Mouse (Mus musculus): Measurements from ENCODE around the gene Cnn3. TPM values are rescaled to one million over a fixed set of nuclear protein-coding genes. Genes with fewer than 3 reads are reported as not detected.
A peak's percentile ranks its signal among the peaks of the same experiment; 100 is the strongest.

Gene Cnn3
- total RNA-seq, 2 experiments from 2014 or later, result 128 to 134 TPM

DNA sequence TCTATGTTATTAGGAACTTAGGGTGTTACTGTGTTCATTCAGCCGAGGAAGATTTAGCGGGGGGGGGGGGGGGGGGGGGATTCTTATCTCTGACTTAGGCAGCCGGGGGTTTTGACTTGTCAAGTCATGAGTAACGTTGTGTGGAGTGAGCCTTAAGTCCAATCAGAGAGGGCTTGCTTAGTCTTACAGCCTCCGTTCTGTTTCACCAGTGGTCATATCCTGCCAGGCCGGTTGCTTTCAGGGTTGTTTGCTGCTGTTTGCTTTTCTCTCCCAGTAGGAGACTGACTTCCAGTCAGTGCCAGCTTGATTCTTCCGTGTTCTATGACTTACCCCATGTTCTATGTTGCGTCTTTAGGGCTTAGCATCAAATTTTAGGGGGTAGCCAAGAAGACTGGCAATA, 20.2 kb downstream of the Cnn3 start:
- no peak for DNase-seq (ENCODE audit: low spot score in 2 of 2)

DNA sequence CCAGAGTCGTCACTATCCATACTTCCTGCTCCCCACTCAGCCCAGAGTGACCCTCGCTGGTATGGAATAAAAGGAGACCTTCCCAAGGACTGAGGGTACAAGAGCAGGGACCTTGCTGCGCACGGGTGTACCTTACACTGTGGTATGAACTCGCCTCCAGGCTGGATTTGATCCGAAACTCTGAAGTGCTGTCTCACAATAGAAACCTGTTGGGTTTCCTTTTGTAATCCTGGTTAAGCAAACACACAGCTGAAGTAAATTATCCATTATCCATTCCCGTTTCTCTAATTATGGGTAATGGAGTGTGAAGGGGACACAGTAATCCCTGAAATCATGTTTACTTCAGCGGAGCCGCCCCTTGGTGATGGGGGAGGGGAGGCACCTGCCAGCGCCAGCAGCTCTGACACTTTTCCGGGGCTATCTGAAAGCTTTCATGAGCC, 21.8 kb downstream of the Cnn3 start:
- DNase-seq (ENCODE audit: low spot score in 2 of 2), result no peak

DNA sequence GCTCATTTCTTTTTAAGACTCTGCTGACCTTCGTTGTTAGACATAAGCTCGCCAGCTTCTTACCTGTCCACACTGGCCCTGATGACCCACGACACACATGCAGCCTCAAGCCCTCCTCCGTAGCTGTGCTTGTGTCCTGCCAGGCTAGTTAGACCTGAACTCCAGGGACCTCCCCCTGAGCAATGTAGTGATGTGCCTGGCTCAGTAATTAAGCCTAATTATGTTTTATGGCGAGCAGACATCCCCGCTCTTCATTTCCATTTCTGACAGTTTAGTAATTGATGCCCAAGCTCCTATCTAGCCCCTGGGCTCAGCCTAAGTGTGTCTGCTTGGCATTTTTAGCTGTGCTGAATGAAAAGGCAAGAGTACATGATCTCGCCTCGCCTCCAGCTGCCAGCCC, 22.3 kb downstream of the Cnn3 start:
- DNase-seq (ENCODE audit: low spot score in 2 of 2), result no peak

DNA sequence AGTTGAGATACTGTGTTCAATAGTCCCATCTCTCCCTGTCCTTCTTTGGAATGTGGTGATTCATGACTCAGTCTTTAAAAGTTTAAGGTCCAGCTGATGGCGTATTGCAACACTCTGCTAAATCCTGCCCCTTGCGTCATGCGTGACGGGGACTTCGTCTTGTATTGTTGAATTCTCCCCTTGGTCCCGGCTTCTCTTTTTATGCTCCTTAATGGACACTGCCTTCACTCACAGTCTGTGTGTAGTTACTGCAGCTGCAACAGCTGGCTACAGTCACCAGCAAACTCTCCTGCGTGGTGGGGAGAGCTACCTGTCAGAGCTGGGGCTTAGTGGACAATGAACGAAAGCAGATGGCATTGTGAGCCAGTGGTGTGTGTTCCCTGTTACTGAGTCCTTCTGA, 23.2 kb downstream of the Cnn3 start:
- DNase-seq (ENCODE audit: low spot score in 2 of 2), result no peak

DNA sequence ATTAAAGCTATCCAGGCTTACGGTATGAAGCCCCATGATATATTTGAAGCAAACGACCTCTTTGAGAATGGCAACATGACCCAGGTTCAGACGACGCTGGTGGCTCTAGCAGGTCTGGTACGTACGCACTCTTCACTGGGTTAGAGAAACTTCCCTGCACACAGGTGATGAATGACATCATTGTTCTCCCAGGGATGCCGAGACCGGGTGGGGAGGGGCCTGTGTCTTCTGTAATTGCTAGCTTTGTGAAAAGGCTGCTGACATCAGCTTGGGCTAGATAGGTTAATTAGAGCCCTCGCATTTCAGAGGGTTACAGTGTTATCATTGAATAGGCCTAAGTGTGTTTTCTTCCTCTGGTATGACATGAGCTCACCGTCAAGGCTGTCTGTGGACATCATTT, 25.1 kb downstream of the Cnn3 start:
- no peak for DNase-seq (ENCODE audit: low spot score in 2 of 2)

DNA sequence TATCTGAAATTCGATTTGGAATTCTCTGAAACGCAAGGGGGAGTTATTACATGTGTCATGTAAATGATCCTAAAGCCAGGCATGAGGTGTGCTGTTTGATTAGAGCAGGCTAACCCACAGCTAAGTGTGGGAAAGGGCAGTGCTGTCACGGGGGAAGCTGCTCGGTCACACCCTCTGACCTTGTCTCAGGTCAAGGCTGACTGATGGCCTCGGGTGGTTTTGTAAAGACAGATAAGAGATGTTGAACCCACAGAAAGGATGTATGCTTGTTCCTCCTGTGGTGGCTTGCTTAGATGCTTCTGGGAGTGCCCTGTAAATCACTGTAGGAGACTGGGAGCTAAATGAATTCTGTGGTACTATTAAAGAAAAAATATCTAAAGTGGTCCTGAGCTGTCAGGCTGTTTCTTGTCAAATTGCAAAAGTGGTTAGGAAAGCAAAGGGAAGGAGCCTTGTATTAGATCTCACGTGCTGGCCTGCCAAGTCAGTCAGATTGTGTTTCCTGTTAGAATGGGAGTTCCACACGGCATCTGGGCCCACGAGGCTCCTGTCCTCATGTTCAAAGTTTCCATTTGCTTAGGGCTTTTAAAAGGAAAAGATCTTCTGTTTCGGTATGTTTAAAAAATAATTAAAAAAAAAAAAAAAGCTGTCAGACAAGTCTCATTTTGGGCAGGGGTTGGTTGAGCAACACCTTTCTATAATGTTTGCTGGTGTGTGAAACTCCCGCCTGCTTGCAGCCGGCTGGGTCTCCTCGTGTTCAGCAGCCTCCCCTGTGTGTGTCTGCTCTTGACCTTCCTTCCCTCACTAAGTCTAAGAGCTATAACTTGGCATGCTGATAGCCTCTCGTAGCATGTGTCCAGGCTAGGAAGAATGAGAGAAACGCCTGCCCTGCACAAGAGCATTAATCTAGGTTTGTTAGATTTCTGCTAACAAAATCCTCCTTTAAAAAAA, 32.5 kb downstream of the Cnn3 start:
- DNase-seq (ENCODE audit: low spot score in 2 of 2), result no peak

DNA sequence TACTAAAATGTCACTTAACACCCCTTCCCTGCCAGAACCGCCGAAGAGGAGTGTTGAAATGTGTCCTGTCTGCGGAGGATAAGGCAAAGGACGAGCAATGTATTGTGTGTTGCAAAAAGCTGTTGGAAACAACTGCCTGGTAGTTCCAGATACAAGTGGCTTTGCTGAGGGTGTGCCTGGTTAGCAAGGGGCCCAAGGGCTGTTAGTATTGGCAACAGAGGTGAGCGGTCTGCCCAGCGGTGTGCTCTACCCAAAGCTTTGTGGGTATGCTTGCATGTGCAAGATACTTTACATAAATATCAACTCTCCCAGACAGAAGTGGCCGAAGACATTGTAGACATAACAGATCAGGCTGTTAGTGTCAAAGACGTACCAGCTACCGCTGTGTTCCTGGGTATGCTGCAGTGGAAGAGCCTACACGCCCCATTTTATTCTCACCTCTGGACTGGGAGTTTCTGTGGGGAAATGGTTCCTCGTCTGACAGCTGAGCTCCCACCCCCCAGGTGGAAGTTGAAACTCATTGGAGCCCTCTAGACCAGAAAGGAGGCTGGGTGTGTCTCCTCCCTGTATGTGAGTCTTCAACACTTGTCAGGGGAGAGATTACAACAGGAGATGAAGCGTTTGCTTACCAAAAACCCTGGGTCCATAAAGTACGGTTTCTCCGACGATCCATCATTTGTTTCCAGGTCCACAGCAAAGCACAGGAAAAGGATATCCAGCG, 34.3 kb downstream of the Cnn3 start:
- DNase-seq (ENCODE audit: low spot score in 2 of 2), result no peak

DNA sequence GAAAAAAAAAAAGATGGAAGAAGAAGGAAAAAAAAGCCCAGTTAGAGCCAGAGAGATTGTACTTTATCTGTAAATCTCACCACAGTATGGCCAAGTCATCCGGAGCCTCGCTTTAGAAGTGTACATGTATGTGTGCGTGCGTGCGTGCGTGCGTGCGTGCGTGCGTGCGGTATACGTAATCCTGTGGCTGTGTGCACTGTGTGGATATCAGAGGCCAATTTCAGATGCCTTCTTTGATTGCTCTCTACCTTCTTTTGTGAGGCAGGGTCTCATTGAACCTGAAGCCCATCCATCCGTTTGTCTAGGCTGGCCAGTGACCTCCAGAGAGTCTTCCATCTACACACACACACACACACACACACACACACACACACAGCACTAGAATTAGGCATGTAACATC, 35.2 kb downstream of the Cnn3 start:
- no peak for DNase-seq (ENCODE audit: low spot score in 2 of 2)

DNA sequence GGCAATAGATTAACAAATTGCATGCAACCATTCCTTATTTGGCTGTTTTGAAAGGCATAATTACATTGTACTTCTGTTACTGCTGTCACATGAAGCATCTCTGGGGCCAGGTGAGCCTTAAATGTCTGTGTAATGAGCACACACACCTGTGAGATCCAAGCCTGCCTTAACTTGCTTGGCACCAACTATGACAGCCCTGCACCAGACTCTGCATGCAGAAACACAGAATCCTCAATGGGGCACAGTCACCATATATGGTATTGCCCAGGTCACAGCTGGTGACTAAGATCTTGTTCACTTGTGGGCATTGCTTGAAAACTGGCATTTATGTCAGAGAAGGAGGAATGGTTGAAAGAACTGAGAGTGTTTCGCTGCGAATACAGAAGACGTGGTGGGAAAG, 36.5 kb downstream of the Cnn3 start:
- no peak for DNase-seq (ENCODE audit: low spot score in 2 of 2)

DNA sequence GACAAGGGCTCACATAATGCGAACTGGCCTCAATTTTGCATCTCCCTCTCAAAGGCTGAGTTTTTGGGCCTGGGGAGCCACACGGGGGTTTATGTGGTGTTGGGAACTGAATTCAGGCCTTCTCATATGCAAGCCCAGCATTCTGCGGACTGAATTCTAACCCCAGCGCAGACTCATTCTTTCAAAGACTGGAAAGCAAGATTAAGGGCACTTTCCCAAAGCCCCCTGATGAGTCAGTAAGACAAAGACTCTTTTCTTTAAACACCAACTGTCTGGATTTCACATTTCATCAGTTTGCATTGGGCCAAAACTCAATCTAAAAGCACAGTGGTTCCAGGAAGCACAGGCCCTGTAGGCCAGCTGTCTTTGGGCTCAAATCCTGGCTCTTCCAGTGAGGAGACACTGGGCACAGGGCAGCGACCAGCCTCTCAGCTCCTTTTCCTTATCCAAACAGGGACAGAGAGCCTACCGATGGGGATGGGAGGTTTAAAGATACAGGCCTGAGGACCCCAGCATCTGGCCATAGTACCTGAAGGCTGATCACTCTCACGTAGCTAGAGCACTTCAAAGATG, 38.5 kb downstream of the Cnn3 start:
- DNase-seq (ENCODE audit: low spot score in 2 of 2), result no peak

DNA sequence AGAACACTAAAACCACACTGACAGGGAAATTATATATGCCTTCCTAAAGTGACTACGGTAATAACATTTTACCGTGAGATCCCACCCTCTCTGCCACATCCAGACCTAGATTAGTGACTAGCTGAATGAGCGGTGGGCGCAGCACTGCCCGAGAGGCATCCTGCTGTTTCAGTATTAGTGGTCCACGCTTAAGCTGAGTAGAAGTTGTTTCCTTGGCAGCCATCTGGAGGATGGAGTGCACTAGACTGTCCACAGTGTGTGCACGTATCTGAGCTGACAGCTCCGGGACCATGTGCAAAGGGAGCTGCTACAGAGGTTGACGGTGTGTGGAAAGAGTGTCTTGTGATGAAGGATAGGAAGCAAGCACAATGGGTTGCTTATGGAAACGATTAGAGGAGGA, 39.5 kb downstream of the Cnn3 start:
- no peak for DNase-seq (ENCODE audit: low spot score in 2 of 2)

DNA sequence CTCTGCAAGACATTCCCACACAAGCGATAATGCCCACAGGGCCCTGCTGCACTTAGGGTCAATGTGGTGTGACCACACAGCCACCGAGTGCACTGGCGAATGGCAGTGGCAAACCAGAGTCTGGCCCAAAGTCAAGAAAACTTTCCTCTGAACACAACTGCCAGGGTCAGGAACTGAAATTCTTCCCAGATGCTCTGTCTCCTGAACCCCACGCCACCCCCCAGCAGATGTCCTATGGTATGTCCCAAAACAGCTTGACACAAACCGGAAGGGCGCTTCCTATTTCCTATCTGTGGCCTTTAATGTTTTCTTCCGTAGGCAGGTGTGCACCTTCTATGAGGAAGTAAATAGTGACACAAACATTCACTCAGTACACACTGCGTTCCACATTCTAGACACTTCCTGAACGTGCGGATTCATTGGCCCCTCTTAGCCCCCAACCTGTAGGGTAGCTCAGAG, 40.8 kb downstream of the Cnn3 start:
- DNase-seq (ENCODE audit: low spot score in 2 of 2), result no peak

DNA sequence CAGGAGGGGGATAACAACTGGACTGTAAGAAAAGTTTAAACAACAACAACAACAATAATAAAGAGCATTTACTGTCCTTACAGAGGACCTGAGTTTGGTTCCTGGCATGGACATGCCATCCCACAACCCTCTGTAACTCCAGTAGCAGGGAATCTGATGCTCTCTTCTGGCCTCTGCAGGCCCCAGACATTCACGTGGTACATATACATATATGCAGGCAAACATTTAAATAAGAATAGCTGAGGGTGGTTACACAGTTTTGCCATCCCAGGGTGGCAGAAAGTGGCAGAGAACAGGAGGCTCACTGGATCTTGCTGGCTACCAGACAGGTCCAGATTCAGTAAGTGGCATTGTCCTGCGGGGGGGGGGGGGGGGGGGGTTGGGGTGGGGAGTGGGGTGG, 41.8 kb downstream of the Cnn3 start:
- DNase-seq (ENCODE audit: low spot score in 2 of 2), result no peak

DNA sequence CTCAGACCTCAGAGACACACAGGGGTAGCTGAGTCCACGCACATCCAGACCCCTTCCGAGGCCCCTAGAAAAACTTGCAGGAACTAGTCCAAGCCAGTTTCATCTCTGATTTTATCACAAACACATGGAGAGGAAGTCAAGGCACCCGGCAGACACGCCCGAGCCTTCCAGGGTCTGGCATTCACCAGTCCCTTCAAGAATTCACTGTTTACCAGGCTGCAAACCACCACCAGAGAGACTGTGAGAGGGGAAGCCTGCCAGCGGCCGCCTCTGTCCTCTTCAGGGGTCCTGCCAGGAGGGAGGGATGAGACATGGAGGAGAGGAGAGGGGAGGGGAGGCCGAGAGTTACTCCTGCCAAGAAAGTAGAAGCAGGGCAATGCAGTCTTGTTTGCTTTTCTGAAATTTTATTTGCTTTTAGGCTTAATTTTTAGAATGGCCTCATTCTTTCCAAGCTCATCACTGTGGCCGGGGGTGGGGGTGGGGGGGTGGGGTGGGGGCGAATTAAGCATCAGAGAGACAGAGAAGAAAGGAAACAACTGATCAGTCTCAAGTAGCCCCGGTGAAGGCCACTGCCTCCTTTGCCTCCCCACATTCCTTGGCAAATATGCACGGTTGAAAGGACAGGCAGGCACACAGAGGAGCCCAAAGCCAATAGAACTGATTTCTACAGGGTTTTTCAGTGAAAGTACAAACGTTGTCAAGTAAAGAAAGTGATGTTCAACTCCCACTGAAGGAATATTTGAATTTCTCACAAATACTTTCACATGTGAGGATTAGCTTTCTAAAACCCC, 43.1 kb downstream of the Cnn3 start:
- DNase-seq (ENCODE audit: low spot score in 2 of 2), result peak; percentile 37 to 50

DNA sequence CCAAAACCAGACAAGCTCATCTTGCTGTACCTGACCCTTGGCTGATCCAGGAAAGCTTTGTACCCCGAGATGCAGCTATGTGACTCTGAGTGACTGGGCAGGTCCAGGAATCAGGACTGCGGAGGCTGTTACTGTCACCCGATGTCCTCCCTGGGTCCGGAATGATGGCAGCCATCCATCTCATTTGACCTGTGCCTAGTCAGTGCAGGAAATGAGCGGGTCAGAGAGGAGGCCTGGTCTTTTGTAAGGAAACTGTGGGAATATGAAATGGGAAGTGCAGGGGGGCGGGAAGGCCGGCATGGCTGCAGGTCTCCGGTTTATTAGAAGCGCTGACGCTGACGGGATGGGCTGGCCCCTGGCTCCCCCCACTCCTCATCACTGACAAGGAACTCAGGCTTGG, 45.4 kb downstream of the Cnn3 start:
- DNase-seq (ENCODE audit: low spot score in 2 of 2), result no peak

DNA sequence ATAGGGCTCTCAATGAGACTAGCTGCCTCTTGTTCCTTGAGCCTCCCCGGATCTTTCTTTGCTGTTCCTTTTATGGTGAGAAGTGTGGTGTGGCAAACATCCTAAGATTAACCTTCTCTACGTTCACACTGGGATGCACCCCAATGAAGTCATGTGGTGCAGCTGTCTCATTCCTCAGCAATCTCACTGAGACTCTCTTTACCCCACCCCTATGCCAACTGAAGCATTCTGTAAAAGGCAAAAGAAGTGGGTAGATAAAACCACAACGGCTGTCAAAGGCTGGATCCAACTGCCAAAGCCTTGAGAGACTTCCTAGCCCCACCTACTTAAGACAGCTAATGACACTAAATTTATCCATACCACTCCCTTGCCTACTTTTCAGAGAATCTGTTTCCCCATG, 48.4 kb downstream of the Cnn3 start:
- no peak for DNase-seq (ENCODE audit: low spot score in 2 of 2)

DNA sequence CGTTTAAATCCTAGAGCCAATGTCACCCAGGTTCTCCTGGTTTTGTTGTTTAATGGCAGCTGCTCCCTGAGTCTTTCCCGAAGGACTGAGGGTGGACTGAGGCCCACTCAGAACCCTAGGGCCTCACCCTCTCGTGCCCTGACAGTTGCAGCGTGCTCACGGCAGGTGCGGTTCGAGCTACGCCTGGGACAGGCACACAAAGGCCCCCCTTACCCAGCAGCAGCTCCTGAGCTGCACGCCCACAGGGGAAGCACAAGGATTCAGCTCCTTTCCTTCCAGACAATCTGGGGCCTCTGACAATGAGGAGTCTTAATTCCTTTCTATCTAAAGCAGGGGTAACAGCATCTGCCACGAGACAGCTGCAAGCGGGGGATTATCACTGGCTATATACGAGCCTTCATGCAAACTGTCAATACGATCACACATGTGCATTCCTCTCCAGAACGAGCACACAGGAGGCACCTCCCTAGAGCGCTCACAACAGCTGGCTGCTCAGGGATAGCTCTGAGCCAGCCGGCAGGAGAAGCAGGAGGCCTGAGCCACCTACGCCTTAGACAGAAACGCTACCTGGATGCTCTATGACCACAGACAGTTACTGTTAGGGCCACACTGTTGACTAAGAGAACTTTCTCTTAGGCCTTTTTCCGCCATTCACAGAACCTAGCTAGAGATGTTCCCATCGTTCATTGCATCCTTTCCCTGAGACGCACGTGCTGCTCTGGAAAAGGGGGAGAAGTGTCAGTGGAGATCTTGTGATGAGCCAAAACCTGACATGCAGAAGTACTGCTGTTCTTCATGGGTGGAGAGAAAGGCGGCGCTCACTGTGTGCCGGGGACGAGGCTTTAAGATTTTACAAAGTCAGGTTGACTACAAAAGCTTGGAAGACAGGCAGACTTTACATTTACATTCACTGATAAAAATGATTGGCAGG, 54.0 kb downstream of the Cnn3 start:
- no peak for DNase-seq (ENCODE audit: low spot score in 2 of 2)

DNA sequence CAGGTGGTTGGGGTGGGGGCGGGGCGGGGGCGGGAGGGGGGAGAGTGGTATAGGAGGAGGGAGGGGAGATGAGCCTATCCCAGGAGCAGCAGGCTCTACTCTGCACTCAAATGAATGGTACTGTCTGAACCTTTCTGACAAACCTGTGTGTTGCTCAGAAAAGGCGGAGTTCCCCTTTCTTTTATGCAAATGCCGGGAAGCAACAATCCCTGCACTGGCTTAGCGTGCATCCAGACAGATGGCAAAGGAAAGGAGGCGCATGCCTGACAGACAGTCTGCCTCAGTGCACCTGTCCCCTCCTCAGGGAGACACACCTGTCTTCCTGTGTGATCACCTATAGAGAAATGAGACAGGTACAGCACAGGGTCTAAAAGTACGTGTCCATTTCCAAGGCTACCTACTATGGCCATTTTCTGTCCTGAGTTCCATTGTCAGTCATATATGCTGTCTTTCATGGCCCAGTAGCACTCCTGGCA, 54.7 kb downstream of the Cnn3 start:
- no peak for DNase-seq (ENCODE audit: low spot score in 2 of 2)

DNA sequence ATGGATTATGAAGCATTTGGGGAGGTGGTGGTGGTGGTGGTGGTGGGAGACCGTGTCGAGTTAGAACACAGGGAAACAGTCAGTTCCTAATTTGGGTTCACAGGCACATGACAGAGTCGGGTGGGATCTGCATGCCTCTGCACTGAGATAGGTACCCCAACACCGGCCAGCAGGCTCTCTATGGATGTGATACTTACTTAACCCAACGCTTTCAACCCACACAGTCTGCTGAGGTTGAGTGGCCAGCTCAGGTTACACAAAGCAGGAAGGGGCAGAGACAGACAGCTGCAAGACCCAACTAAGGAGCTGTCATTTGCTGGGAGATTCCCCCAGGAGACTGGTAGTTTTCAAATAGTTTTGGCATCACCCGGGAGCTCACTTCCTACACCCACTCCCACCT, 55.3 kb downstream of the Cnn3 start:
- no peak for DNase-seq (ENCODE audit: low spot score in 2 of 2)
